Mouse (Mus musculus) urinary bladder, adult 18-20 months (tissue): ENCODE results near the gene Zfp580.
"Not testable (repeated sequence)": the region's sequence is repeated elsewhere in the genome, so short reads cannot be mapped to it uniquely, and the experiment has no call there.

ENCODE experiments used
- DNase-seq, 2 experiments: peaks; one replicate each; pipeline ENCODE4 v3.0.0; 2022; ENCODE audit warnings: low spot score in 2 of 2, mixed read lengths in 2 of 2

Gene Zfp580

GRCm38 (mm10) chr7:5051193-5052192 lies at the start of gene Zfp580:
Gene Zfp580 (plus strand): TSS chr7:5051538.
- peak; percentile 41 to 67 for DNase-seq

GRCm38 (mm10) chr7:5002876-5003275 lies 48.5 kb upstream of the Zfp580 start:
- DNase-seq: not testable (repeated sequence)

- DNase-seq: no peak
Observed at GRCm38 (mm10) chr7:5008229-5008628, 43.1 kb upstream of the Zfp580 start.

GRCm38 (mm10) chr7:5012681-5013513 lies 38.4 kb upstream of the Zfp580 start:
- no peak for DNase-seq

GRCm38 (mm10) chr7:5014251-5015117 lies 36.9 kb upstream of the Zfp580 start, which contains the start of the genes Zfp524 and Fiz1:
Gene Zfp524 (plus strand): TSS chr7:5014415.
Gene Fiz1 (minus strand): TSS chr7:5014697.
- DNase-seq: peak; percentile 94 to 99

GRCm38 (mm10) chr7:5015118-5016001 lies 36.0 kb upstream of the Zfp580 start, which contains the start of gene Gm44973:
Gene Gm44973 (plus strand): TSS chr7:5015496.
- DNase-seq: peak; percentile 88 to 91

GRCm38 (mm10) chr7:5016057-5016456 lies 35.3 kb upstream of the Zfp580 start:
- no peak for DNase-seq

- no peak for DNase-seq
Observed at GRCm38 (mm10) chr7:5016920-5017319, 34.4 kb upstream of the Zfp580 start.

- no peak for DNase-seq
Observed at GRCm38 (mm10) chr7:5017352-5017751, 34.0 kb upstream of the Zfp580 start.

GRCm38 (mm10) chr7:5017931-5018330 lies 33.4 kb upstream of the Zfp580 start:
- DNase-seq: no peak

GRCm38 (mm10) chr7:5019576-5019975 lies 31.8 kb upstream of the Zfp580 start:
- not testable (repeated sequence) for DNase-seq

- peak; percentile 97 to 98 for DNase-seq
Observed at GRCm38 (mm10) chr7:5020000-5020681, 31.2 kb upstream of the Zfp580 start, which contains the start of the genes Zfp865 and Ccdc106. Gene Zfp865 (plus strand): TSS chr7:5020376. Gene Ccdc106 (plus strand): TSS chr7:5020553.

GRCm38 (mm10) chr7:5020685-5021084 lies 30.7 kb upstream of the Zfp580 start:
- no peak for DNase-seq

GRCm38 (mm10) chr7:5021197-5021596 lies 30.1 kb upstream of the Zfp580 start:
- DNase-seq: no peak

GRCm38 (mm10) chr7:5029543-5029942 lies 21.8 kb upstream of the Zfp580 start:
- no peak for DNase-seq

- DNase-seq: no peak
Observed at GRCm38 (mm10) chr7:5029946-5030345, 21.4 kb upstream of the Zfp580 start.

GRCm38 (mm10) chr7:5030554-5031275 lies 20.6 kb upstream of the Zfp580 start:
- DNase-seq: no peak

GRCm38 (mm10) chr7:5031496-5031895 lies 19.8 kb upstream of the Zfp580 start:
- no peak for DNase-seq

- DNase-seq: no peak
Observed at GRCm38 (mm10) chr7:5033818-5034217, 17.5 kb upstream of the Zfp580 start, which contains the start of gene 4632433K11Rik. Gene 4632433K11Rik (plus strand): TSS chr7:5034118.
